Mouse (Mus musculus) natural killer cell, adult 2 months (primary cell): ENCODE measurements around the gene Gm43738.

ENCODE experiments used
- DNase-seq, 2 experiments: peaks; one replicate each; pipeline ENCODE4 v3.0.0; 2022; ENCODE audit warnings: low spot score in 2 of 2

Gm43738 gene

DNA sequence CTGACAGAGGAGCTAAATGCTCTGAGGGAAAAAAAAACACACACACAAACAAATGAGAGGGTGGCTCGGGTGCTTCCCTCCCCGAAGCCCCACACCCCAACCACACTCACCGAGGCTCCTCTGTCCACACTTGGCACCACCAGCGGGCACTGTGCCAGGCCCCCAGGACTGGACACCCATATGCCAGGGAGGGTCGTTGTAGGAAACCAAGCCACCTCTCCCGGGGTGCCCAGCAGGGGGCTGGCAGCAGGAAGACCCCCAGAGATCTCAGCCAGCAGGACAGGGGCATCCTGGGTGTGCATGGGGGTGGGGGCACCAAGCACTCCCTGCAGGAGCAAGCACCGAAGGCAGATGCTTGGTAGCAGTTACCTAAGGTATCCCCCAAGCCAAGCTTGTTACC is at the start of gene Gm43738:
Gm43738 (minus strand) TSS at position 289 of the 400 bp plus-strand sequence.
- no peak for DNase-seq

DNA sequence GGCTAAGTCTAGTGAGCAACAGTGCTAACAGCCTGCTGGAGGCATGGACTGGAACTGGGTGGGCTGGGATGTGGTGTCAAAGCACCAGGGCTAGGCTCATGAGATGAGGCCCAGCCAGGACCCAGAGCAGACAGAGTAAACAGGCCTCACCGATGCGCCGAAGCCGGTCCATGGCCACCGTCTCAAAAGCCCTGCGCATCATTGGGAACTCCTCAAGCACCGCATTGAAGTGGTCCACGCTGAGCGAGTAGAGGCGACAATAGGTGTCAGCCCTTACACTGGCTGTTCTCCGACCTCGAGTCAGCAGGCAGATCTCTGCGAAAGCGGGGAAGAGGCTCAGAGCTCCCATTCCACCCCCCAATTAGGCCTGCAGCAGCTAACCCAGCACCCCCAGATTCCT is 47.7 kb upstream of the Gm43738 start:
- DNase-seq: no peak

DNA sequence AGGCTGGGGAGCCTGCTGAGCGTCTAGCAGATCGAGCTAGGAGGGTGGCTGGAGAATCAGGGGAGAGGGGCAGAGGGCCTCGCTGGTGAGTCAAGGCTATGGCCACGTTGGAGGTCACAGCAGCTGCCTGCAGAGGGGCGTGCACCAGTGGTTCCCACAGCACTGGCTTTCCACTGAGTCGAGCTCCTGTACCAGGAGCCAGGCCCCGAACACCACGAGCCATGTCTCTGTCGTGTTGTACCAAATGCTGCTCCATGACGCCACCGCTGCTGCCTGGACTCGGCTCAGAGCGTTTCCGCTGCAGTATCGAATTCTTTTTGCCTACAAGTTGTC is 47.0 kb upstream of the Gm43738 start:
- DNase-seq: no peak

DNA sequence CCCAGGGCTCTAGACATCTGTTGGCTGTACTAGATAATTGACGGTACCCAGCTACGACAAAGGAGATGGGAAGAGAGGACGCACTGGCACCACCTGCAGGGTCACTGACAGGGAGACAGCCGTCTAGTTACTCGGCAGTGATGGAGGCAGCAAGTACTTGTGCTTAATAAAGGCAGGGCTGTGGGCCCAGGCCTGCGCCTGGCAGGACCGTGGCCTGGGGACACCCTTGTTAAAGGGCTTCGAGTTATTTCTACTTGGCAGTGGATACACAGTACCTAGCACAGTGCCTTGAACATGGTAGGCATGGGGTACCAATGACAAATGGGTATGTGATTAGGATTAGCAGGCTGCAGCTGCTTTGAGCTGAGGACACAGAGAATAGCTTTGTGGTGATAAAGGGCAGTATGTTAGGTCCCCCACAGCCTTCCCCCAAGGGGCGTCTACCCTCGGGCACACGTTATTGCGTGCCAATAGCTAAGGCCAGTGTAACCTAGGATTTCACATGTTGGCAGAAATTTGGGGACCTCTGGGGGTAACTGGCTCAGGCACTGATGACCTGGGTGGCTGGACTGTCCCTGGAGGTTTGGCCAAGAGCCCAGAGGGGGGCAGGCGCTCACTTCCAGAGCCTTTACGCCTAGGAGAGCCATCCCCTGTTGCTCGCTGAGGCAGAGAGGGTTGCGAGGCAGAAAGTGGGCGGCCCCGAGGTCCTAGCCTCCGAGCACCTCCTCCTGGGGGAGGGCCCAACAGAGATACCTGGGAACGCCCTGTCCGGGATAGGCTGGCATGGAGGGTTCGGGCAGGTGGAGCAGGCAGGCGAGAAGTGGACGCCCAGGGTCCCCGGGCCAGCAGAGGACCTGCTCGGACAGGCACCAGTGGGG is 46.4 kb upstream of the Gm43738 start:
- DNase-seq: no peak

DNA sequence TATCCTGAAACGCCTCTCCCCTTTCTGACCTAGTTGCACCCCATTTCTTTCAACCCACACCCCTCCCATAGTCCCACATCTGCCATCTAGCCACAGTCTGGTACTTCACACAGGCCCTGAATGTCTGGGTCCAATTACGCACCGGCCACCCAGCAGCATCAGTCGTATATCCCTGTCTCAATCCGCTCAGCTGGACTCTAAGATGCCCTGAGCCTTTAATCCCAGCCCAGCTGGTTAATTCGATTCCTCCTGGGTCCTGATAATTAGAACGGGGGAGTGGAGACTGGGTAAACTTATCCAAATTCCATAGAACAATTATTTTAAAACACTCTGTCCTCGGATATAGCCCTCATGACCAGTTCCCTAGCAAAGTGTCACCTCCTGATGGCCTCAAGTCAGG is 44.7 kb upstream of the Gm43738 start:
- no peak for DNase-seq

DNA sequence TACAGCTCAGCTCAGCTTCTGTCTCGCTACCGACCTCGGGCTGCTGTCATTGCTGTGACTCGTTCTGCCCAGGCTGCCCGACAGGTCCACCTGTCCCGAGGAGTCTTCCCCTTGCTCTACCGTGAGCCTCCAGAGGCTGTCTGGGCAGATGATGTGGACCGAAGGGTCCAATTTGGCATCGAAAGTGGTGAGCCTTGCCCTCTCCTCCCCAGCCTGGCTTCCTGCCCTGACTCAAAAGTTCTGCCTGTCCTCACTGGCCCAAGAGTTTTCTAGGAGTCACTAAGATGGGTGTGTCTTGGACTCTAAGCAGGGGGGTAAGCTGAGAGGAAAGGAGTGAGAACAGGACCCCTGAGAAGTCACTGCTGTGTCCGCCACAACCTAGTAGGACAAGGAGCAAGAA is 43.9 kb upstream of the Gm43738 start:
- no peak for DNase-seq

DNA sequence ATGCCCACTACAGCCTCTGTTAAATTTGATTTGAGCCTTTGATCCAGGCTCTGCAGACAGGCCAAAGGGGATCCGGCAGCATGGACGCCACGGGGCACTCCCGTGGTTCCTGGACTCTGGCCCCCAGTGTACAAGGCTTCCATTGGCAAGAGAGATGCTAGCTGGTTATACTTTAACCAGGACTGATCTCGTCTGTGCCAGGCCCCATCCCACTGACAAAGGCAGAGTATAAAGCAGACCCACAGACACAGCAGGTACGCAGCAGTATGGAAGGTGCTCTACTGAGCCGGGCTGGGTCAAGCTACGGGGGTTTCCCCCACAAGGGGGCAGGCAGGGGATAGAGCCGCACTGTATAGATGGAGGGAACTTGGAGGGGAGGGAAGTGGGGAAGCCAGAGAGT is 35.5 kb upstream of the Gm43738 start:
- DNase-seq: no peak

DNA sequence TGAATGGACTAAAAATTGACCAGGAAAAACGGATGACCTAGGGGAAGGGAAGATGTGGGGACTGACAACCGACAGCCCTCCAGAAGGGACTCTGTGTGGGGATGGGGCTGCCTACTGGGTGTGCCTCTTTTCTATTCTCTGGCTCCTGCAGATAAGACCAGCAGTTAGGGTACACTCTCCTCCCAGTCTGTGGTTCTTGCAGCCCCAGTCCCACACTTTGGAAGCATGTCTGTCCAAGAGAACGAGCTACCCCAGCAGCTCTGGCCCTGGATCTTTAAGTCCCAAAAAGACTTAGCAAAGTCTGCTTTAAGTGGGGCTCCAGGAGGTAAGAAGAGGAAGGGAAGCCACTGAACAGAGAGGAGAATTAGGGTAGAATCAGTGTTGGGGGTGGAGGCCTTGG is 35.1 kb upstream of the Gm43738 start, which contains the start of gene Pklr:
Pklr (plus strand) TSS at position 185 of the 400 bp plus-strand sequence.
- no peak for DNase-seq

DNA sequence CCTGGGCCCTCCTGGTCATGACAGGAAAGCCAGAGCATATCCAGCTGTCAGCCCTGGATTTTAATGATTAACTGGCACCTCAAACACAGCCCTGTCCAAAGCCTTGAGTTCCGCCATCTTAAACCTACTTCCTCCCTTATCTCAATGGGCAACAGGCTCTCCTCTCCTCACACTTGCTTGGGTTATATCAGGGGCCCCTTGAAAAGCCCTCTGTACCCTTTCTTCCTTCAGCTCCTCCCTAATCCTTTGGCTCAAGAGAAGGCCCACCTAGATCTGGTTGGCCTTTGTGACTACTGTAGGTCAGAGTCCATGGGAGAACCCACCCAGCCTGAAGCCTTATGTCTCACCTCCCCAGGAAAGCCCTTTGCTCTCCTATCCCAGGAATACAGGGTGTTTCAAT is 32.9 kb upstream of the Gm43738 start:
- no peak for DNase-seq

DNA sequence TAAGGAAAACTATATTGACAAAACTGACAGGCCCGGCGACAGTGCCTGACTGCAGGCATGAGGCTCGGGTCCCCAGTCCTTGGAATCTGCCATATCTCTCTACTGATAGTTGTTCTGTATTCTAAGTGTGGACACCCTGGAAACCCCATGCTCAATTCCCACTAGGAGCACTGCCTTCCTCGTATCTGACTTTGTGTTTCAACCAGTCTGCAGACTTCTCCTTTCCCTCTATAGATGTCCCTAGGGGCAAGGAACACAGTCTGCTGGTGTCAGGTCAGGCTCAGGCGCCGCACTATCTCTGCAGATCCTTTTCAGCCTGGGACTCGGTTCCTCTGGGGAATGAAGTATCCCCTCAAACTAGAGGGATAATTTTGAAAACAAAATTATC is 32.2 kb upstream of the Gm43738 start:
- DNase-seq: no peak

DNA sequence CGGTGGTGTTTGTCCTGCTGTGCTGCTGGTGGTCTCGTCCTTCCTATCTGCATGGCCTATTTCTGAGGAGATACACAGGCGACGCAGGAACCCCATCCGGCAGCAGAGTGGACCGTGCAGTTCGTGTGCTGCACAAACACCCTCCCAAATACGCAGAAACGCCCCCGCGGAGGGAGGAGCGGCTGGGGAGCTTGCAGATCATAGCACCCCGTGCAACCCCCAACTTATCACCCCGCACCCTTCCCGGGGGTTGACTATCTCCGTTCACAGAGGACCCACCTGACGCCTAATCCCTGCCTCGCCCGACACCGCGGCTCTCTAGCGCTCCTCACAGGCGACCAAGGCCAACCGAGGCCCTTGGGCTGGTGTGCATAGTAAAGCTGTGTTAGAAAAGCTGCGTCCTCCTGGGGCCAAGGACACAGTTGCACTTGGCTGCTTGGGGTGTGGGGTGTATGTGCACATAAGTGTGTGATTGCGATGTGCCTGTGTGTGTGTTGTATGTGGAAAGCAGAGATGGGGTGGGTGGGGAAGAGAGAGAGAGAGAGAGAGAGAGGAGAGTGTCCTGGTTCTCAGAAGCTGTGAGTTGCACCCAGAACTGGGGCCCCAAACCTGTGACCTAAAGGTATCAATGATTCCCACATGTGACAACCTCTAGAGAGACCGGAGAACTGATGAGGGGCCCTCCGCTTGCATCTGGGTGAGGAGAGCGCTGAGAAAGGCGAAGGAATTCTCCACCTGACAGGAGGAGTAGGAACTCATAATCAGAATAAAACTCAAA is 31.6 kb upstream of the Gm43738 start:
- no peak for DNase-seq

DNA sequence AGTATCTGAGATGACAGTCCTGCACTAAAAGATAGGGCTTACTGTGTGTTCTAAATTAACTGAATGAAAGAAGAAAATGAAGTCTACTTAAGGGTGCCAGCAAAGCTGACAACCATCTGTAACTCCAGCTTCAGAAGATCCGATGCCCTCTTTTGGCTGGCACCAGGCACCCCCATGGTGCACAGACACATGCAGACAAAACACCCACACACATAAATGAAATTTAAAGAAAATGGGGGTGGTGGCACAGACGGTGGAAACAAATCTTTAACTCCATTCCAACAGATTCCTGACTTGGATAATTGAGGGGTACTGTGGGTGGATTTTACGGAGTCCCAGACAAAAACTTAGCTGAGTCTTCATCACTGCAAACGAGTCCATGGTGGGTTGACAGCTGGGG is 30.9 kb upstream of the Gm43738 start:
- DNase-seq: no peak

DNA sequence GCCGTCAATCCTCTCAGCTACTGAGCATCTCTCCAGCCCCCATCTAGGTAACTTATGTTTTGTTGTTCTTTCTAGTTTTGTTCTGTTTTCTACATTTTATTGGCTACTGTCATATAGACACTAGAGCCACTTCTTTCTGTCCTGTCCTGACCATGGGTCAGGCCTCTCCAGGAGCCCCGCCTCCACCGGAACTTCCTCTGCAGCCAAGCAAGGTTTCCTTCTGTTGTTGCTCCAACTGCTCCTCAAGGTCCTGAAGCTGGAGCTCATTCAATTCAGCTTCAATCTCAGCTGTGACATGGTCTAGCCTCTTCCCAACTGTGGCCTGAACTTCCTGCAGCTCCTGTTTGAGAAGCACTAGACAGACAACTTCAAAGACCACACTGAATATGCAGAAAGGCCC is 29.0 kb upstream of the Gm43738 start:
- DNase-seq: no peak

DNA sequence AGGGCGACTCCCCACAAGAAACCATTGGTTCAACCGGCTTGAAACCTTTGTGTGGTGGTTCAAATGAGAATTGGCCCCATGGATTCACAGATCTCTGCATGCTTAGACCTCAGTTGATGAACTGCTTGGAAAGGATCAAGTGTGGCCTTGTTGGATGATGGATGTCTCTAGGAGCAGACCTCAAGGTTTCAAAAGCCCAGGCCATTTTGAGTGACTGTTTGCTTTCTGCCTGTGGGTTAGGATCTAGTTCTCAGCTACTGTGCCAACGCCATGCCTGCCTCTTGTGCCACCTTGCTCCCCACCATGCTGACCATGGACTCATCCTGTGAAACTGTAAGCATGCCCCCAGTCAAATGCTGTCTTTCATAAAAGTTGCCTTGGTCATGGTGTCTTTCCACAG is 25.1 kb upstream of the Gm43738 start:
- no peak for DNase-seq

DNA sequence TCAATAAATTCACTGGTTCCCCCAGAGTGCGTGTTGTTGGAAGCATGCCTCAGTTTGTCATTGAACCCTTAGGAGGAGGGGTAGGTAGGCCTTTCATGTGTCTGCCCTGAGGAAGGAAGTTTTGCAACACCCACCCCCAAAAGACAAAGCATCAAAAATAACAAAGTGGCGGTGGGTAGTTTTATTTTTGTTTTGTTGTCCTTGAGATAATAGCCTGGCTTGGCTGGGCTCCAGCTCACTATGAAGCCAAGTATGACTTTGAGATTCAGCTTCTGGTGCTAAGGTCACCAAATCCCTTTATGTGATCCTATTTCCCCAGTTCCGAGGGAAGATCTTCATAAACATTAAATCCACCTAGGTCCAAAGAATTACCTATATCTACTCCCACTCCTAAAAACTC is 23.3 kb upstream of the Gm43738 start:
- DNase-seq: no peak

DNA sequence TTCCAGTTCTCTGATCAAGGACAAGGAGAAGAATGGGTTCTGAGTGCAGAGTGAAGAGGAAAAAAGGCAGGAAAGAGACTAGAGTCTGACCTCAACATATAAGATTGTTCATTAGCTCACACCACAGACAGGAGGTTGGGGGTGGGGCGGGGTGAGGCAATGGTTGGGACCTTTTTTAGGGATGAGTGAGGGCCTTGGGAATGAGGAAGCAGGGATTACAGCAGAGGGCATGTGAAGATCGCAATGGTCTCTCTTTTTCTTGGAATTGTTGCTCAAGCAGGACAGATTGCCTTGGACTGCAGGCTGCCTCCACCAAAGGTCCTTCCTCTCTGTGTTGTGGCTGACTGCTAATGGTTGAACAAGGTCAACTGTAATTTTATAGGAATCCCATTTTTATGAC is 22.4 kb upstream of the Gm43738 start:
- DNase-seq: no peak

DNA sequence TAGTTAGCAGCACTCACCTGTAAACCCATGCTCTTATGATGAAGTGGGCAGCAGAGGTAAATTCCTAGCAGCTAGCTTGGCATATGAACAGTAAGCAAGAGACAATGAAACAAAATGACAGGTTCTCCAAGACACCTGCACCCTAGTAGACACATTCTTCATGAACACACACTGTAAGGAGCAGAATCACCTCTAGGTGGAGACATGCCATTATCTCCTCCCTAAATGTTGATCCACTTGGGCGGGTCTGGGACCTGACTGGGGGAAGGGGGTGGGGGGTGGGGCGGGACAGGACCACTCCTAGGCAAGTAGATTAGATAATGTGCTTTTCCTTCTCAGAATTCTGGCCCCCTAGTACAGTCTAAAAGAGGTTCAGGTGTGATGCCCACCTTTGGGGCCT is 14.6 kb upstream of the Gm43738 start:
- DNase-seq: peak; percentile 20 to 28

DNA sequence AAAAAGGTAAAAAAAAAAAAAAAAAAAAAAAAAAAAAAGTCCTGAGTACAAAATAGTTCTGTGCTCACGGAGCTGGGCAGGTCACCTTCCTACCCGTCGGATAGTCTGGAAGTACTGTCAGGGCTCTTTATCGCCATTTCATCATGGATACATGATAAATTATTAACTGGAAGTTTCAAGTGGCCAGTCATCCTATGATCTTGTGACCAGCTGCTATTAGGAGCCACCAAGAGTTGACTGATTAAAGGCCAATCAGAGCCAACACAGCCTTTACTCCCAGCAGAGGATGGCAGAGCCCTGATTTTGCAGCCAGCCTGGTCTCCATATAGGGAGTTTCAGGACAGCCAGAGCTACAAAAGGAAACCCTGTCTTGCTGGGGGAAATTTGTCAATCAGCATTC is 12.2 kb upstream of the Gm43738 start:
- DNase-seq: no peak

DNA sequence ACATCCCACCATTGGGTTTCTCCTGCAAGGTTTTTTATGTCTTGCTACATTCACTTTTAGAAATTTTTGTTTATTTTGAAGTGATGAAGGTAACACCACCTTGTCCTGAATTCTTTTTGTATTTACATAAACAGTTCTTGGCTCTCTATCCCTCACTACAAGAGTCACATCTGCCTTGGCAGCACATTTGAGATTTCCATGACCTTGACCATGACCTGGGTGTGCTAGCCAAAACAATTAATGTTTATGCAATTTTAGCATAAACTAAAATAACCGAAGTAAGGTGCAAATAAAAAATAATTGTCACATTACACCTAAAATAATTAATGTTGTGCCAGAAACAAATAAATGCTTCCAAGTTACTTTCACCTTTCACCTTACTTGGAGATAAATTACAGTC is 7.2 kb upstream of the Gm43738 start:
- DNase-seq: no peak

DNA sequence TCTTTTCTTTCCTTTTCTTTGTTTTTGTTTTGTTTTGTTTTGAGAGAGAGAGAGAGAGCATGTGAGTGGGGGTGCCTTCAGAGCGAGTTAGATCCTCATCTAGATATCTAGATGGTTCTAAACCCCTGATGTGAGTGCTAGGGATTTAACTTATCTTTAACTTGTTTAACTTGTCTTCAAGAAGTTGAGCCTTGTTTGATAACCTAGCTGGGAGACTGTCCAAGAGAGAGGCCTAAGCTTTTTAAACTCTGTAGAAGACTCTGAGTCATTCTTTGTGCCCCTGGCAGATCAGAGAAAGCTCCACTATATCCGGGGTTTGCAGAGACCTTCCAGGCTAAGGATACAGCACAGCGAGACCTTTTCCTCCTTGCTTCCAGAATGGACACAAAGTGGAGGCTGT is 6.6 kb upstream of the Gm43738 start:
- DNase-seq: no peak

DNA sequence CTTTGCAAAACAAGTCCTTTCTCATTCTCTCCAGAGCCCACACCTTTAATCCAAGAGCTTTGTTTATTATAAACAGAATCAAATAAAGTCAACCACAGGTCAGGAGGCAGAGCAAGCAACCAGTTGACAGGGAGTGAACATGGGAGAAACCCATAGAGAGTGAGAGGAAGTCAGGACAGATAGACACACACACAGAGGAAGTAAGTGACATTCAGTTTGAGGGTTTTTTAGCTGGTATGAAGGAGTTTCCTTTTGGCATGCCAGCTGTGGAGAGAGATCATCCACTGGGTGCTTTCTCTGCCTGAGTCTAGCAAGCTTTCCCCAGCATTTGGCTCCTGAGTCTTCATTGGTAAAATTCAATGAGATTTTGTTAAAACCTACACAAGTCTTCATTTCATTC is 6.0 kb upstream of the Gm43738 start:
- no peak for DNase-seq

DNA sequence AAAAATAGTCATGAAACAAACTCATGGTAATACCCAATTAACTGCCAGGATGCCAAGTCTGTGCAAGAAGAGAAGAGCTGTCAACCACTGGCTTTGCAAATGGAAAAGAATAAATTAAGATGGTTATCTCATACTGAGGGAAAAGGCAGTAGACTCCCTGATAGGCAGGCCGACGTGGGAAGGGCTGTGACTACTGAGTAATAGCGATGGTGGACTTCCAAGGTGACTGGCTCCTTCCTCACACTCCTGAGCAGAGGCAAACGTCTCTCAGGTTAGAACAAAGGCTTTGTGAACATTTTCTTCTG is 2.3 kb upstream of the Gm43738 start:
- no peak for DNase-seq

DNA sequence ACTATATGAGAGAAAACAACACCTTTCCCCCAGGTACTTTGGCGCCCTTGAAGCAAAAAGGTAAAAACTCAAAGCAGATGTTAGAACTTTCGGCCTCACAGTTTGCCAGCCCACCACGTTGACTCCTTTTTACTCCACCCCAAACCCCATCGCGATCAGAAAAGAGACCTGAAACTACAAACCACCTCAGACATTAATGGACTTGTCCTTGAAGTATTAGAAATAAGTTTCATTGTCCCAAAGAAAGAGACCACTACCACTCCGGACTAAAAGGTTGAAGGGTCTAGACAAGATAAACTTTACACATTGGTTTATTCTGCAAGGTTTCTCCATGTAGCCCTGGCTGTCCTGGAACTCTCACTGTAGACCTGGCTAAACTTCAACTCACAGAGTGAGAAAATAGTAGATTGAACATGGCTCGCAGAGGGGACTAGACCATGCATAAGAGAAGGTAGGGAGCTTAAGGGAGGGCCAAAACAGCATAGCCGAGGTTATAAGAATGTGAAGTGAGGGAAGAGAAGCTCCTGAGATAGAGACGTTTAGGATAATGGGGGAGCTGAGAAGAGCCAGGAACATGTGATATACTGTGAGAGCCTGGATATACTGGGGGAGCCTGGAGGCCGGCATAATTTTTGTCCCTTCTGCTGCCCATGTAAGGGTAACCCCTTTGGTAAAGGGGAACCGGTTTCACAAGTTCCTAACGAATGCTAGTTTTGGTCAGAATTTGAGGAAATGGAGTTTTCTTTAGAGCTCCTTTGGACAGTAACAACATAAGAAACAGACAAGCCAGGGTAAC is 1.8 kb upstream of the Gm43738 start:
- DNase-seq: no peak
